Mouse (Mus musculus): Measurements from ENCODE around the gene Rfng. TPM values are rescaled to one million over a fixed set of nuclear protein-coding genes. Genes with fewer than 3 reads are reported as not detected.

Gene Rfng
- polyA plus RNA-seq, 1 experiment from 2014 or later = 27.8 TPM

DNA sequence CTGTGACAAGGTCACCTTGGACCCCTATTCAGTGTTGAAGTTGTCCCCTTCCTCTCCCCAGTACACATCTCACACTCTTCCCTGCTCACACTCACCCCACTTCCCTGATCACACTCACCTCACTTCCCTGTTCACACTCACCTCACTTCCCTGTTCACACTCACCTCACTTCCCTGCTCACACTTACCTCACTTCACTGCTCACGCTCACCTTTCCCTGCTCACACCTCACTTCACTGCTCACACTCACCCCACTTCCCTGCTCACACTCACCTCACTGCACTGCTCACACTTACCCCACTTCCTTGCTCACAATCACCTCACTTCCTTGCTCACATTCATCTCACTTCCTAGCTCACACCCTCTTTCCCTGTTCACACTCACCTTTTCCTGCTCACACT, 52.6 kb downstream of the Rfng start:
- Histone ChIP-seq H3K9ac (replicated peaks; ENCODE audit: low read depth, low read length) (no peak overlapping the region), H3K4me1 (ENCODE audit: control insufficient read depth, insufficient read depth, low read length) (no peaks in the 10 kb centered on the region; the same call in 1 of the 2 replicates), H3K27me3 (ENCODE audit: control insufficient read depth, insufficient read depth, low read length) (no peaks in the 10 kb centered on the region), H3K27ac (ENCODE audit: low read length) (no peak overlapping the region), H3K36me3 (ENCODE audit: control insufficient read depth, insufficient read depth, low read length) (no peaks in the 10 kb centered on the region), H3K4me2 (replicated peaks; ENCODE audit: low read depth, low read length) (no peak overlapping the region), H3K4me3 (ENCODE audit: low read depth, low read length) (no peak overlapping the region), H3K9me3 (ENCODE audit: control insufficient read depth, low read depth, low read length) (no peaks in the 10 kb centered on the region)
- 92% methylated on average over 1 of the region's 1 CpGs for WGBS
- no peak for ATAC-seq (ENCODE audit: insufficient number of reproducible peaks, insufficient read depth, low FRiP score, low read depth)

Other genes with a start within 250 kb of the Rfng start
- 229 and 239 TPM in 2 replicates for gene Mcrip1, start 234.5 kb downstream of the Rfng start, polyA plus RNA-seq (2014; fragmentation: Nextera tagmentation; extraction: Ambion mirVana)
- gene Ppp1r27, start 233.1 kb downstream of the Rfng start, polyA plus RNA-seq (2014; fragmentation: Nextera tagmentation; extraction: Ambion mirVana) = not detected in 2 replicates
- 768 and 850 TPM in 2 replicates for gene P4hb, start 211.0 kb downstream of the Rfng start, polyA plus RNA-seq (2014; fragmentation: Nextera tagmentation; extraction: Ambion mirVana)
- 575 and 578 TPM in 2 replicates for gene Arhgdia, start 202.6 kb downstream of the Rfng start, polyA plus RNA-seq (2014; fragmentation: Nextera tagmentation; extraction: Ambion mirVana)
- 314 and 411 TPM in 2 replicates for gene Alyref, start 185.8 kb downstream of the Rfng start, polyA plus RNA-seq (2014; fragmentation: Nextera tagmentation; extraction: Ambion mirVana)
- gene Anapc11, start 185.8 kb downstream of the Rfng start, polyA plus RNA-seq (2014; fragmentation: Nextera tagmentation; extraction: Ambion mirVana) = 234 and 267 TPM in 2 replicates
- 13.0 and 13.7 TPM in 2 replicates for gene Npb, start 175.7 kb downstream of the Rfng start, polyA plus RNA-seq (2014; fragmentation: Nextera tagmentation; extraction: Ambion mirVana)
- gene Pcyt2, start 166.3 kb downstream of the Rfng start, polyA plus RNA-seq (2014; fragmentation: Nextera tagmentation; extraction: Ambion mirVana) = 119 and 135 TPM in 2 replicates
- 31.1 and 36.1 TPM in 2 replicates for gene Sirt7, start 159.0 kb downstream of the Rfng start, polyA plus RNA-seq (2014; fragmentation: Nextera tagmentation; extraction: Ambion mirVana)
- 21.2 and 25.0 TPM in 2 replicates for gene Mafg, start 150.6 kb downstream of the Rfng start, polyA plus RNA-seq (2014; fragmentation: Nextera tagmentation; extraction: Ambion mirVana)
- gene Pycr1, start 140.4 kb downstream of the Rfng start, polyA plus RNA-seq (2014; fragmentation: Nextera tagmentation; extraction: Ambion mirVana) = 28.1 and 28.6 TPM in 2 replicates
- not detected in 2 replicates for gene Myadml2, start 136.0 kb downstream of the Rfng start, polyA plus RNA-seq (2014; fragmentation: Nextera tagmentation; extraction: Ambion mirVana)
- 14.0 and 14.2 TPM in 2 replicates for gene Notum, start 123.0 kb downstream of the Rfng start, polyA plus RNA-seq (2014; fragmentation: Nextera tagmentation; extraction: Ambion mirVana)
- 115 and 116 TPM in 2 replicates for gene Aspscr1, start 111.2 kb downstream of the Rfng start, polyA plus RNA-seq (2014; fragmentation: Nextera tagmentation; extraction: Ambion mirVana)
- 152 and 165 TPM in 2 replicates for gene Cenpx, start 70.5 kb downstream of the Rfng start, polyA plus RNA-seq (2014; fragmentation: Nextera tagmentation; extraction: Ambion mirVana)
- 48.6 and 55.2 TPM in 2 replicates for gene Lrrc45, start 70.3 kb downstream of the Rfng start, polyA plus RNA-seq (2014; fragmentation: Nextera tagmentation; extraction: Ambion mirVana)
- gene Rac3, start 62.7 kb downstream of the Rfng start, polyA plus RNA-seq (2014; fragmentation: Nextera tagmentation; extraction: Ambion mirVana) = 11.1 and 11.7 TPM in 2 replicates
- 33.2 TPM in 2 replicates for gene Dcxr, start 56.9 kb downstream of the Rfng start, polyA plus RNA-seq (2014; fragmentation: Nextera tagmentation; extraction: Ambion mirVana)
- gene Cbr2, start 52.1 kb downstream of the Rfng start, polyA plus RNA-seq (2014; fragmentation: Nextera tagmentation; extraction: Ambion mirVana) = 36.9 and 46.6 TPM in 2 replicates
- gene Hmga1b, start 21.4 kb downstream of the Rfng start, polyA plus RNA-seq (2014; fragmentation: Nextera tagmentation; extraction: Ambion mirVana) = 3.6 and 5.4 TPM in 2 replicates
- 218 and 224 TPM in 2 replicates for gene Gps1, start 65 bp upstream of the Rfng start, polyA plus RNA-seq (2014; fragmentation: Nextera tagmentation; extraction: Ambion mirVana)
- gene Dus1l, start 12.2 kb upstream of the Rfng start, polyA plus RNA-seq (2014; fragmentation: Nextera tagmentation; extraction: Ambion mirVana) = 59.7 and 66.9 TPM in 2 replicates
- 69.0 and 70.9 TPM in 2 replicates for gene Fasn, start 40.3 kb upstream of the Rfng start, polyA plus RNA-seq (2014; fragmentation: Nextera tagmentation; extraction: Ambion mirVana)
- 5.6 and 6.5 TPM in 2 replicates for gene Ccdc57, start 148.7 kb upstream of the Rfng start, polyA plus RNA-seq (2014; fragmentation: Nextera tagmentation; extraction: Ambion mirVana)
- 24.1 and 32.9 TPM in 2 replicates for gene Slc16a3, start 164.3 kb upstream of the Rfng start, polyA plus RNA-seq (2014; fragmentation: Nextera tagmentation; extraction: Ambion mirVana)
- 70.4 and 70.6 TPM in 2 replicates for gene Csnk1d, start 207.1 kb upstream of the Rfng start, polyA plus RNA-seq (2014; fragmentation: Nextera tagmentation; extraction: Ambion mirVana)

Measured in stomach, embryonic 14.5 days (tissue).